Mouse (Mus musculus): ENCODE measurements around the gene Grik1. TPM values are rescaled to one million over a fixed set of nuclear protein-coding genes. Genes with fewer than 3 reads are reported as not detected.

Gene Grik1
- polyA plus RNA-seq, 1 experiment from 2014 or later, result 5.2 TPM

DNA sequence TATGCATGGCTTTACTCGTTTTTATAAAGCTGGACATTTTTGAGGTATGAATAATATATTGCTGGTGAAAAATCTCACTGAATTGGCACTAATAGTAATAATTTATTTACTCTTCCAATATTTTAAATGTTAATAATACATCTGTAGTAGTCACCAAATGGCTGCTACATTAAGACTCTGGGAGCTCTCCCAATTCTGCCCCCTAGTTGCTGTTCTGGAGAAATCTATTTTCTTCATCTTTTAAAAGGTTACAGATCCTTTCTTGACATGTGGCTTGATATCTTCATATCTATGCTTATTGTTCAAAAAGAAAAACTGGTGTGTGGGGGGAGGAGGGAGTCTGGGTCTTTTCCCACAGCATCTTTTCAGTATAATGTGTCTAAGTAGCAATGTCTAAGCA, 151.2 kb downstream of the Grik1 start:
- no peaks in the 10 kb centered on the region for H3K36me3 ChIP-seq
- no peak for ATAC-seq (ENCODE audit: low FRiP score, low read depth)
- no peaks in the 10 kb centered on the region for H3K4me1 ChIP-seq
- H3K27ac ChIP-seq (replicated peaks), result no peak overlapping the region
- H3K4me3 ChIP-seq, result no peak overlapping the region
- no peaks in the 10 kb centered on the region for H3K27me3 ChIP-seq
- no peaks in the 10 kb centered on the region for H3K9me3 ChIP-seq
- 68% methylated on average over 1 of the region's 1 CpGs for WGBS
- H3K4me2 ChIP-seq (replicated peaks), result no peak overlapping the region
- no peak overlapping the region for H3K9ac ChIP-seq (replicated peaks)

DNA sequence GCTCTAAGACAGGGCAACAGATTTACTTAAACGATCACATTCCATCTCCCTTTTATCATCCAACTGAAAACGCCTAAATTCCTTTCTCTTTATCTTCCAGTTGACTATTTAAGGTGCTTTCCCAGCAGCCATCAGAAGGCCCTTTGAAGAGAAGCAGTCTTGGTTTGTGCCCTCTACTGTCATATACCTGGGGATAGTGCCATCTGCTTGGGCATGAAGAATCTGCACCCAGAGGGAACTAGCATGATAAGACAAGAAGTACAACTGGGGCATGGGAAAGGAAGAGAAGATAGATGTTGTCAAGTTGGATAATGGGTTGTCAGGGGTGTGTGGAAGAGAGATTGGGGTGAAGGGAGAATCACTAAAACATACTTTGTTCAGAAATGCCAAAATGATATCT, 157.1 kb downstream of the Grik1 start:
- Histone ChIP-seq H3K36me3 (no peaks in the 10 kb centered on the region), H3K4me1 (no peaks in the 10 kb centered on the region)
- 79% methylated on average over 2 of the region's 2 CpGs for WGBS

DNA sequence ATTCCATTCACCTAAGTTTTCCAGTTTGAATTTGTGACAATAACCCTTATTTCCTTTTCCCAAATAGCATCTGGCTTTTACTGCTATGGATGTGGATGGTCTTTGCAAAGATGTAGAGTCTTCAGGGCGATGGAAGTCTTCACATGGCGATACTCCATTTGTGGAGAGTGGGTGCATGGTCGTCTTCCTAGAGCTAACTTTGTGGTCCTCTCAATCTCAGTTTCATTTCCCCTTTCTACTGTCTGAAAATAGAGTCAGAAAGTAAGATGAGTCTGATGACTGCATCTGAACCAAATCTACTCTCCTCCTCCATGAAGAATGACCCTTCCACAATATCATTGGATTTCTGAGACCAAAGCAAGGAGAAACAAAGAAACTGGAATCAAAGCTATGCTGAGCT, 159.0 kb downstream of the Grik1 start:
- WGBS, result 91% methylated on average over 3 of the region's 3 CpGs
- Histone ChIP-seq H3K36me3 (no peaks in the 10 kb centered on the region), H3K27me3 (no peaks in the 10 kb centered on the region), H3K27ac (replicated peaks) (no peak overlapping the region), H3K9ac (replicated peaks) (no peak overlapping the region), H3K4me3 (no peak overlapping the region), H3K9me3 (no peaks in the 10 kb centered on the region), H3K4me1 (no peaks in the 10 kb centered on the region), H3K4me2 (replicated peaks) (no peak overlapping the region)
- no peak for ATAC-seq (ENCODE audit: low FRiP score, low read depth)

More for the DNA sequence above, 157.1 kb downstream of the Grik1 start:
- Histone ChIP-seq H3K27ac (replicated peaks) (no peak overlapping the region), H3K9ac (replicated peaks) (no peak overlapping the region), H3K27me3 (no peaks in the 10 kb centered on the region), H3K4me2 (replicated peaks) (no peak overlapping the region), H3K4me3 (no peak overlapping the region), H3K9me3 (no peaks in the 10 kb centered on the region)
- ATAC-seq (ENCODE audit: low FRiP score, low read depth), result no peak

DNA sequence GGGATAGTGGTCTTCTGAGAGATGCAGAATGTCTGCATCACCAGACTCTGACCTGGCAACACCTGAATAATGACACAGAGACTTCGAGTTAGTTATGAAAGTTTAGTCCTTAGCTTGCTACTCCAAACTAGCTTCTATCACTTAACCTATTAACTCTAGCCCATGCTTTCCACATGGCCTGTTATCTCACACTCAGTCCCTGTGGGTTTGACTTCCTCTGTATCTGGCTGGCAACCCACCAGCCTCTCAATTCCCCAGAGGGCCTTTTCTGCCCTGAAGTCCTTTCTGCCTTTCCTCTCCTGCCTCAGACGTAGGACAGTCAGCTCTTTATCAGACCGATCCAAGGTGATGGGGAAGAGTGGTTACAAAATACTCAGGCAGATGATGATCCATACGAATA, 165.0 kb downstream of the Grik1 start:
- Histone ChIP-seq H3K9me3 (no peaks in the 10 kb centered on the region), H3K4me2 (replicated peaks) (no peak overlapping the region), H3K36me3 (no peaks in the 10 kb centered on the region), H3K4me1 (no peaks in the 10 kb centered on the region), H3K9ac (replicated peaks) (no peak overlapping the region), H3K27ac (replicated peaks) (no peak overlapping the region), H3K4me3 (no peak overlapping the region), H3K27me3 (no peaks in the 10 kb centered on the region)
- ATAC-seq (ENCODE audit: low FRiP score, low read depth), result no peak
- WGBS, result 83% methylated on average over 4 of the region's 4 CpGs

DNA sequence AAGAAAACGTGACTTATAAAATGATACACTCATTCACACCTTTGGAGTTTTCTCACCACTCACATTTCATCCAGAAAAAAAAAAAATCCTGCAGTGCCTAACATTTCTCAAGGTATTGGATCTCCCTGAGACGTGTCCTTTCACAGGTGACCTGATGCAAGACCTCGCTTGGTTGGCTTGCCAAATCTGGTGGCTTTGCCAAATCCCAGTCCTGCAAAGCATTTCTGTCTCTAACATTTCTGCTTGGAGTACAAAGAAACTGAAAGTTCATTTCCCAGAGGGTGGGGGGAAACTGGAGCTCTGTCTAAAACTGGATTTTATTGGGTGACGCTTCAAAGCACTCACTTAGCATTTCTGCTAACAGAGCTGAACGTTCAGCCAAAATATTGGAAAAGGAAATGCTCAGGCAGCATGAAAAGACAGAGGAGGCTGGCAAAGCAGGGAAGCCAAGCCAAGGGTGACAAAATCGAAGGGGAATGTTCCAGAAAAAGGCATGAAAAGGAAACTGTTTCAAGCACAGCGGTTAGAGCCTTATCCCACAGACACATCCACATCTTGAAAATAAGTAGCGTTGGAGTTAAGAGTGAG, 177.4 kb downstream of the Grik1 start:
- H3K27me3 ChIP-seq, result no peaks in the 10 kb centered on the region
- no peaks in the 10 kb centered on the region for H3K9me3 ChIP-seq
- no peak overlapping the region for H3K4me3 ChIP-seq
- no peak for ATAC-seq (ENCODE audit: low FRiP score, low read depth)
- 88% methylated on average over 8 of the region's 8 CpGs for WGBS
- no peaks in the 10 kb centered on the region for H3K4me1 ChIP-seq
- no peak overlapping the region for H3K4me2 ChIP-seq (replicated peaks)
- H3K27ac ChIP-seq (replicated peaks), result no peak overlapping the region
- no peak overlapping the region for H3K9ac ChIP-seq (replicated peaks)
- no peaks in the 10 kb centered on the region for H3K36me3 ChIP-seq

DNA sequence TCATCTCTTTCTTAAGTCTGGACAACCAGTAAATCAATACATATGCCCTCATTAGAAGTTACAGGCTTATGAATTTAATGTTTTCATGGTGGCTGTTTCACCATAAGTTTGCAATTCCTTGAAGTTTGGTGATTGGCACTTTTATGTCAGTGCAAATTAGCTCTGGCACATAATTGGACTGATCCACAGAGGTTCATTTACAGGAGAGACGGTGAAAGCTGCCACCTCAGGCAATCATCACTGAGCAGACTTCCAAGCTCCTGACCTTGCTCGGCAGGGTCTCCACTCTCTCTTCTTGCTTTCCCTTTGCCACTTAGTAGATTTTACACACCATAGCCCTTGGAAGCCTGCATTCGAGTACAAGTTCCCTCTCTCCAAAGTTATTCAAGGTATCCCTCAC, 178.6 kb downstream of the Grik1 start:
- no peak overlapping the region for H3K9ac ChIP-seq (replicated peaks)
- no peaks in the 10 kb centered on the region for H3K4me1 ChIP-seq
- 75% methylated on average over 3 of the region's 3 CpGs for WGBS
- ATAC-seq (ENCODE audit: low FRiP score, low read depth), result no peak
- H3K27me3 ChIP-seq, result no peaks in the 10 kb centered on the region
- H3K9me3 ChIP-seq, result no peaks in the 10 kb centered on the region
- no peak overlapping the region for H3K4me2 ChIP-seq (replicated peaks)
- no peak overlapping the region for H3K27ac ChIP-seq (replicated peaks)
- H3K4me3 ChIP-seq, result no peak overlapping the region
- H3K36me3 ChIP-seq, result no peaks in the 10 kb centered on the region

DNA sequence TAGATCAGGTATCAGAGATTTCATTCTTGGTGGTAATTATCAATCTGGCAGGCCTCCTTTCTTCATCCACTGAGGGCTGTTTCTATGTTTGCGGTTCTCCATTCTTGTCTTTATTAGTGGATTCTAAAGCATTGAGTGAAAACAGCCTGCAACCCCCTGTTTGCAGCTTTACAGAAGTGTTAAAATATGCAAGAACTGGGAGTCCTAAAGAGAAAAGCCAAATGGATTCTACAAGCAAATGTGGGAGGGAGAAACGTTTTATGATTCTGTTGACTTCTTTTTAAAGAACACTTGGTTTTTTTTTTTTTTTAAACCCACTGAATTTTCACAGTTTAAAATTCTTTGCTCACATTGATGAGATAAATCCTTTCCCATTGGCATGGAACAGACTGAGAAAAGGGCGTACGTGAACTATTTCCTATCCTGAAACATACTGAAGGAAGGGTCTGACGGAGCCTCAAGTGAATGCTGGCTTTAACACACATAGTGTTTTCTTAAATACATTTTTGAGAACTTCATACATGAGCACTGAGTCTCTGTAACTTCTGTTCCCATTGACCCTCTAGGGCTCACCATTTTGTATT, 195.8 kb downstream of the Grik1 start:
- Histone ChIP-seq H3K36me3 (no peaks in the 10 kb centered on the region), H3K4me1 (no peaks in the 10 kb centered on the region), H3K27ac (replicated peaks) (no peak overlapping the region), H3K9me3 (no peaks in the 10 kb centered on the region), H3K27me3 (no peaks in the 10 kb centered on the region), H3K4me2 (replicated peaks) (no peak overlapping the region), H3K9ac (replicated peaks) (no peak overlapping the region), H3K4me3 (no peak overlapping the region)
- 77% methylated on average over 5 of the region's 5 CpGs for WGBS
- no peak for ATAC-seq (ENCODE audit: low FRiP score, low read depth)

DNA sequence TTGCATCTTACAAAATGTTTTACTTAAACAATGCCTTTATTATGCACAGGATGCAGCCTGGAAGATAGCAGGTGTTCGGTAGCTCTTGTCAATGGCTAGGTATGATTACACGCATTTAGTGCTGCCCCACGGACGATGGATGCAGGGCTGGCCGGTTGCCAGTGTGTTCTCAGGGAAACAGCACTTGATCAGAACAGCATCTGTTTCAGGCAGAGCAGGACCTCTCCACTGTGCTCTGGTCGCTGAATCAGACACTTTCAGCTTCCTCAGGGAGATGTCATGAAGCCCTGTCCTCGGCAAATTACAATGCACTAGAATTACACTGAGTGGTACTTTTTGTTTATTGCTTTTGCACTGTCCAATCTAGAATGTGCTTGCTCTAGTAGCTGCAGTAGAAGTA, 202.8 kb downstream of the Grik1 start:
- H3K27me3 ChIP-seq, result no peaks in the 10 kb centered on the region
- H3K4me1 ChIP-seq, result no peaks in the 10 kb centered on the region
- H3K9ac ChIP-seq (replicated peaks), result no peak overlapping the region
- H3K9me3 ChIP-seq, result no peaks in the 10 kb centered on the region
- ATAC-seq (ENCODE audit: low FRiP score, low read depth), result no peak
- no peak overlapping the region for H3K4me3 ChIP-seq
- H3K27ac ChIP-seq (replicated peaks), result no peak overlapping the region
- no peak overlapping the region for H3K4me2 ChIP-seq (replicated peaks)
- no peaks in the 10 kb centered on the region for H3K36me3 ChIP-seq
- WGBS, result 75% methylated on average over 7 of the region's 7 CpGs

DNA sequence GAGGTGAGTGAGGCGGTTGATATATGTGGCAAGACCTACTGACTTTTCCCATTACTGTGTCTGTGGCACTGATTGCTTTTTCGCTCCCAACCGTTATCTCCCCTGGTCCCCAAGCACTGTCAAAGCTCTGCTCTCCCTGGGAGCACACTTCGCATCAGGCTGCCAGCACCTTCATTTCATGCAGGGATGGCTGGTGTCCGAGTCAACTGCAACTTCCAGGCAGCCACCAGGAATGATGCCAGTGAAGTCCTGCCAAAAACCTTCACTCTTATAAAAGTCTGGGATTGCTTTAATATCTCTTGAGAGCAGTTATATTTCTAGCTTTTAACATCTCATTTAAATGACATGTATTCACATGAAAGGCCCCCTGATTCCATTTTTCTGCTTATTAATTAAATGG, 215.3 kb downstream of the Grik1 start:
- WGBS, result 85% methylated on average over 5 of the region's 5 CpGs
- Histone ChIP-seq H3K36me3 (no peaks in the 10 kb centered on the region), H3K4me2 (replicated peaks) (no peak overlapping the region), H3K9me3 (no peaks in the 10 kb centered on the region), H3K4me1 (no peaks in the 10 kb centered on the region), H3K27ac (replicated peaks) (no peak overlapping the region), H3K9ac (replicated peaks) (no peak overlapping the region), H3K27me3 (no peaks in the 10 kb centered on the region), H3K4me3 (no peak overlapping the region)
- no peak for ATAC-seq (ENCODE audit: low FRiP score, low read depth)

DNA sequence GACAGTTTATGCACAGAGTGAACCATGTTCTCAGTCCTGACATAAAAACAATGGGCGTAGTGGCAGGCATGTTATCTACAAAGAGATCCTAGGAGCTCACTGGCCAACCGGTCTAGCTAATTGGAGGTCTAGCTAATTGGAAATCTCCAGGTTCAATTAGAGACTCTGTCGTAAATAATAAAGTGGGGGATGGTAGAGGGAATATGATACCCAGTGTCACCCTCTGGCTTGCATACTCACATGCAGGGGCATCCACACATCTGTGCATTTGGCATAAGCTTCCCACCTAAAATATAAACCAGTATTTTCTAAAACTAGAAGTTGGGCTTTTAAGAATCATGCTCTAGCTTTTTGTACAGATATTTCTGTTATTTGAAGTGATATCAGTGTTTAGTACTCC, 229.1 kb downstream of the Grik1 start:
- H3K4me2 ChIP-seq (replicated peaks), result no peak overlapping the region

DNA sequence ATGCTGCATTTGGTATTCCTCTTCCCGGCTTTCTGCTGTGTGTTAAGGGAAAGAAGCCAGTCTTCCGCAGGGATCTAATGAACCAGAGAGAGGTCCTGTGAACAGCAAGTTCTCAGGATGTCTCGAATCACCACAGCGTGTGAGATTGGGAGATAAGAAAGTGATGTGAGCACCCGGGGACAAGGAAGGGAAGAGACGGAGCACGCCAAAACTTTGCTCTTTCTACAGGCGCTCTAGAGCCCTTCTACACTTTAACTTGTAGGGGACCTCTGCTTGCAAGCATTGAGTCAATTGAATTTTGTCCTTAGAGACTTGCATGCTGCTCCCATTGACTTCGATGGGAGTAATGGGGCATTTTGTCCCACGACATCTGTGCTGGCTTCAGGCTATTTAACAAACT, 241.9 kb downstream of the Grik1 start:
- Histone ChIP-seq H3K27me3 (no peaks in the 10 kb centered on the region), H3K9ac (replicated peaks) (no peak overlapping the region), H3K4me1 (no peaks in the 10 kb centered on the region), H3K4me3 (no peak overlapping the region), H3K36me3 (no peaks in the 10 kb centered on the region), H3K4me2 (replicated peaks) (no peak overlapping the region), H3K27ac (replicated peaks) (no peak overlapping the region), H3K9me3 (no peaks in the 10 kb centered on the region)
- 94% methylated on average over 10 of the region's 10 CpGs for WGBS
- no peak for ATAC-seq (ENCODE audit: low FRiP score, low read depth)

More for the DNA sequence above, 229.1 kb downstream of the Grik1 start:
- WGBS, result 90% methylated on average over 3 of the region's 3 CpGs
- no peak overlapping the region for H3K27ac ChIP-seq (replicated peaks)
- H3K4me1 ChIP-seq, result no peaks in the 10 kb centered on the region
- no peaks in the 10 kb centered on the region for H3K36me3 ChIP-seq
- no peak for ATAC-seq (ENCODE audit: low FRiP score, low read depth)
- H3K4me3 ChIP-seq, result no peak overlapping the region
- no peaks in the 10 kb centered on the region for H3K9me3 ChIP-seq
- no peak overlapping the region for H3K9ac ChIP-seq (replicated peaks)
- no peaks in the 10 kb centered on the region for H3K27me3 ChIP-seq

DNA sequence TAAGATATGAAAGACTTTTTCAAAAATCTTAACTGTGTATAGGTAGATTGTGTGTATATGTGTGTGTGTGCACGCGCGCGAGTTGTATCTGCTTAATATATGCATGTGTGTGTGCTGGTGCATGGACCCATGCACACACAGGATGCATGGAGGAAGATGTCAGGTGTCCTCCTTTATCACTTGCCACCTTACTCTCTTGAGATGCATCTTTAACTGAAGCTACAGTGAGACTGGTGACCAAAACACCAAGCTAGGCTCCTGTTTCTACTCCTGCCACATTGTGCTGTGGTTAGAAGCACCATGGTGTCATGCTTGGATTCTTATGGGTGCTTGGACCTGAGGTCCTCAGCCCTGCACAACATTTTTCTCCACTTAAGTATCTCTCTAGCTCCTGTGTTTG, 245.7 kb downstream of the Grik1 start:
- no peak overlapping the region for H3K9ac ChIP-seq (replicated peaks)
- no peaks in the 10 kb centered on the region for H3K9me3 ChIP-seq
- H3K36me3 ChIP-seq, result no peaks in the 10 kb centered on the region
- H3K27ac ChIP-seq (replicated peaks), result no peak overlapping the region
- ATAC-seq (ENCODE audit: low FRiP score, low read depth), result no peak
- H3K27me3 ChIP-seq, result no peaks in the 10 kb centered on the region
- H3K4me2 ChIP-seq (replicated peaks), result no peak overlapping the region
- H3K4me3 ChIP-seq, result no peak overlapping the region
- WGBS, result 95% methylated on average over 4 of the region's 4 CpGs
- no peaks in the 10 kb centered on the region for H3K4me1 ChIP-seq

DNA sequence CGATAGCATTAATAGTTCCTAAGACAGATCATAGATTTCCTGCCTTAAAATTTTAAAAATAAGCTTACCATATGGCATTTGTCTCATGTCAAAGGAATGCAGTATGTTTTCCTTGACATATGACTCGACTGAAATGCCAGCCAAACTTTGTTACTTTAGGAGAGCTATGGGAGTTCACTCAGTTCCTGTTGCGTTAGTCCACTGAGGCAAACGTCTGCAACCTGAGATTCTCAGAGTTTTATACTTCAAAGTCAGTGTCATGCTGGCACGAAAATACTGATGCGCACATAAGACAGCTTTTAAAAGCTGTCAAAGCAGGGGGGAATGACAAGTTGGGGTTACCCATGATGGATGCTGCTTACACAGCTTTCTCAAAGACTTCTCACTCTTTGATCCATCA, 247.6 kb downstream of the Grik1 start:
- H3K9ac ChIP-seq (replicated peaks), result no peak overlapping the region
- ATAC-seq (ENCODE audit: low FRiP score, low read depth), result no peak
- no peaks in the 10 kb centered on the region for H3K36me3 ChIP-seq
- H3K4me2 ChIP-seq (replicated peaks), result no peak overlapping the region
- WGBS, result 70% methylated on average over 6 of the region's 6 CpGs
- no peak overlapping the region for H3K4me3 ChIP-seq
- no peak overlapping the region for H3K27ac ChIP-seq (replicated peaks)
- H3K4me1 ChIP-seq, result peaks cover 3% of the 10 kb centered on the region; the same call in 1 of the 2 replicates
- no peaks in the 10 kb centered on the region for H3K27me3 ChIP-seq
- no peaks in the 10 kb centered on the region for H3K9me3 ChIP-seq

All from midbrain, embryonic 12.5 days (tissue).